Mouse (Mus musculus) limb, embryonic 14.5 days (tissue): ENCODE results near the gene Cep128. TPM values are rescaled to one million over a fixed set of nuclear protein-coding genes. Genes with fewer than 3 reads are reported as not detected.

Experiments
- ATAC-seq: fragments of 200-750 bp; cut with Nextera tagmentation; 2 replicates; pipeline ENCODE4 v1.8.0; 2017; ENCODE audit warnings: low read depth, moderate number of reproducible peaks, moderate TSS enrichment; ENCODE audit not compliant: low FRiP score
- DNase-seq: peaks from one replicate; pipeline ENCODE4 v3.0.0-alpha.2; 2015; ENCODE audit warnings: low spot score
- H3K27ac ChIP-seq: fragments of 300-500 bp; sonication (generic); replicated peaks from 2 replicates; pipeline ENCODE4 v1.5.1; 2014; ENCODE audit warnings: low read depth, mild to moderate bottlenecking, low read length, moderate library complexity, mixed read lengths
- H3K27me3 ChIP-seq: fragments of 300-500 bp; sonication (generic); 2 replicates; pipeline ENCODE4 v1.6.1; 2014; ENCODE audit warnings: low read length, mixed read lengths; ENCODE audit not compliant: control insufficient read depth, insufficient read depth
- H3K36me3 ChIP-seq: fragments of 300-500 bp; sonication (generic); 2 replicates; pipeline ENCODE4 v1.6.1; 2014; ENCODE audit warnings: mild to moderate bottlenecking, low read length, moderate library complexity, mixed read lengths; ENCODE audit not compliant: control insufficient read depth, insufficient read depth
- H3K4me1 ChIP-seq: fragments of 300-500 bp; sonication (generic); 2 replicates; pipeline ENCODE4 v1.6.1; 2014; ENCODE audit warnings: antibody characterized with exemption, low read length, mixed read lengths; ENCODE audit not compliant: control insufficient read depth, insufficient read depth
- H3K4me2 ChIP-seq: fragments of 300-500 bp; sonication (generic); replicated peaks from 2 replicates; pipeline ENCODE4 v1.6.1; 2014; ENCODE audit warnings: low read depth, mild to moderate bottlenecking, low read length, moderate library complexity; ENCODE audit not compliant: severe bottlenecking
- H3K4me3 ChIP-seq: fragments of 300-500 bp; sonication (generic); replicated peaks from 2 replicates; pipeline ENCODE4 v1.5.1; 2014; ENCODE audit warnings: low read length
- H3K9ac ChIP-seq: fragments of 300-500 bp; sonication (generic); 2 replicates; pipeline ENCODE4 v1.6.1; 2014; ENCODE audit warnings: mild to moderate bottlenecking, low read depth, low read length, moderate library complexity; ENCODE audit not compliant: severe bottlenecking
- H3K9me3 ChIP-seq: fragments of 300-500 bp; sonication (generic); 2 replicates; pipeline ENCODE4 v1.6.1; 2016; ENCODE audit warnings: low read length; ENCODE audit not compliant: control insufficient read depth
- POLR2A ChIP-seq: fragments of 200-500 bp; IDR thresholded peaks from 2 replicates; pipeline ENCODE4 v1.8.0; 2012; ENCODE audit warnings: inconsistent platforms, mild to moderate bottlenecking, moderate library complexity, borderline replicate concordance; ENCODE audit not compliant: insufficient read depth, insufficient read length; ENCODE audit errors: extremely low read depth
- WGBS: fragments of 180-500 bp; shearing (Covaris S2); extraction: QIAGEN DNeasy Blood & Tissue Kit; methylation state at CpG from one replicate; pipeline ENCODE4 v1.1.7; 2014; 5-methylcytosine and 5-hydroxymethylcytosine counted together
- polyA plus RNA-seq, 2 experiments: library from polyadenylated mRNA; depleted of rRNA in 1 of 2; stranded (reverse) in 1 of 2; unstranded in 1 of 2; fragments of >200 nt; fragmentation: Nextera tagmentation in 1 of 2; extraction: Ambion mirVana in 1 of 2; gene quantifications; 2 replicates each; pipeline versions ENCODE4 v1.2.1 to v1.2.3; 2012 to 2014

Cep128 gene
- polyA plus RNA-seq, 2 experiments: 6.7 to 7.4 TPM

- ATAC-seq: no peak
- H3K36me3 ChIP-seq: no peaks in the 10 kb centered on the region
- no peak for TF ChIP-seq POLR2A
- H3K4me1 ChIP-seq: no peaks in the 10 kb centered on the region
- H3K4me2 ChIP-seq: no peak overlapping the region
- H3K9ac ChIP-seq: no peak overlapping the region
- no peaks in the 10 kb centered on the region for H3K27me3 ChIP-seq
- no peak overlapping the region for H3K27ac ChIP-seq
- no peaks in the 10 kb centered on the region for H3K9me3 ChIP-seq
- no peak overlapping the region for H3K4me3 ChIP-seq
- 89% methylated on average over 3 of the region's 3 CpGs for WGBS
- no peak for DNase-seq
Observed at GRCm38 (mm10) chr12:91262801-91263200, 121.4 kb downstream of the Cep128 start.

DNA sequence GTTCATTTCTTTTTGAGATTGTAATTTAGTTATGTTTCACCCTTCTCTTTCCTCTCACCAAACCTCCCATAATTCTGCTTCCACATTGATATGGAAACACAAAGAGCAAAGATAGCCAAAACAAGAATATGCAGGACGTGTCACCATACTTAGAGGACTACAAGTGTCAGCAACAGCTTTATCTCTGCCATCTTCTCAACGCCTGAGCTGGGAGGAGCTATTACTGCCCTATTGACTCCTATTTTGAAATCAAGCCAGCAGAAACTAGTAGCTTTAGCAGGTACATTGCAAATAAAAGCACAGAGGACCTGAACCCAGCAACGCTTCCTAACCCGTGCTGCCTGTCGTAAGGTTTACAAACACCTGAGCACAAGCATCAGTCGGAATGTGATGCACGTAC lies 127.9 kb downstream of the Cep128 start:
- H3K4me3 ChIP-seq: no peak overlapping the region
- DNase-seq (no peak), ATAC-seq (no peak)
- H3K27ac ChIP-seq: no peak overlapping the region
- 88% methylated on average over 7 of the region's 7 CpGs for WGBS
- no peak overlapping the region for H3K4me2 ChIP-seq
- no peaks in the 10 kb centered on the region for H3K27me3 ChIP-seq
- no peak overlapping the region for H3K9ac ChIP-seq
- no peaks in the 10 kb centered on the region for H3K4me1 ChIP-seq
- no peak for TF ChIP-seq POLR2A
- no peaks in the 10 kb centered on the region for H3K9me3 ChIP-seq
- no peaks in the 10 kb centered on the region for H3K36me3 ChIP-seq

DNA sequence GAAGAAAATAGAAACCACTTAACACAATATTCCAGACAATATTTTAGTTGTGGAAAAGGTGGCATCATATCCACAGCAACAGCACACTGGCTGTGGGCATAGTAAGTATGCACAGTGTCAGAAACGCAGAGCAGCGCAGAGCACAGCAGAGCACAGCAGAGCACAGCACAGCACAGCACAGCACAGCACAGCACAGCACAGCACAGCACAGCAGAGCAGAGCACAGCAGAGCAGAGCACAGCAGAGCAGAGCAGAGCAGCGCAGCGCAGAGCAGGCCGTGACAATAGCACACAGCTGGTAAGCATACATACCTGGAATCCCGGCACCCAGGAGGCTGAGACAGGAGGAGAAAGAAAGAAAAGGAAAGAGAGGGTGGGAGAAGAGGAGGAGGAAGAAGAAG lies 129.4 kb downstream of the Cep128 start:
- WGBS: 96% methylated on average over 6 of the region's 6 CpGs
- H3K9ac ChIP-seq: no peak overlapping the region
- DNase-seq: no peak

GRCm38 (mm10) chr12:91220609-91221008 lies 163.6 kb downstream of the Cep128 start:
- Histone ChIP-seq H3K36me3 (no peaks in the 10 kb centered on the region), H3K27ac (no peak overlapping the region), H3K9me3 (no peaks in the 10 kb centered on the region), H3K4me3 (no peak overlapping the region), H3K9ac (no peak overlapping the region), H3K27me3 (no peaks in the 10 kb centered on the region), H3K4me1 (no peaks in the 10 kb centered on the region), H3K4me2 (no peak overlapping the region)
- DNase-seq: no peak
- no peak for ATAC-seq
- no peak for TF ChIP-seq POLR2A
- WGBS: 78% methylated on average over 7 of the region's 7 CpGs

More for the DNA sequence above, 129.4 kb downstream of the Cep128 start:
- no peaks in the 10 kb centered on the region for H3K4me1 ChIP-seq
- H3K4me3 ChIP-seq: no peak overlapping the region
- H3K36me3 ChIP-seq: no peaks in the 10 kb centered on the region
- no peak overlapping the region for H3K4me2 ChIP-seq
- no peak overlapping the region for H3K27ac ChIP-seq
- H3K9me3 ChIP-seq: no peaks in the 10 kb centered on the region
- H3K27me3 ChIP-seq: no peaks in the 10 kb centered on the region
- ATAC-seq: no peak
- TF ChIP-seq POLR2A: no peak

DNA sequence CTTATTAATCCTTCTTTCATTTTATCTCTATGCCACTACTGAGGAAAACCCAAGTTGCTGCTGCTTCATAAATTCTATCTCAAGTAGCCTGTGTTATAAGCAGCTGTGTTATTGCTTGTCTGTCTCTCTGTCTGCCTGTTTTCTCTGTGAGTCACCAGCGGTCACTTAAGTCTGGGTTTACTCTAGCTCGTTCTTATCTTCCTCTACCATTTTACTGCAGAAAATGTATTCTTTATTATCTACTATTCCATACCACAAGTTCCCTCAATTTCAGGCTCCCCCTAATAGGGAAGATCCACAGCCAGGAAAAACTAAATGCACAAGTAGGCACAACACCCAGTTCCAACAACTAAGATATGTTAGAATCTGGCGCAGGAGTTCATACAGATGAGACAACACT lies 178.7 kb downstream of the Cep128 start:
- WGBS: 87% methylated on average over 3 of the region's 3 CpGs
- Histone ChIP-seq H3K9me3 (no peaks in the 10 kb centered on the region), H3K27ac (no peak overlapping the region), H3K9ac (no peak overlapping the region), H3K4me3 (no peak overlapping the region), H3K27me3 (no peaks in the 10 kb centered on the region), H3K4me1 (no peaks in the 10 kb centered on the region), H3K4me2 (no peak overlapping the region), H3K36me3 (no peaks in the 10 kb centered on the region)
- DNase-seq: no peak
- TF ChIP-seq POLR2A: no peak
- no peak for ATAC-seq

GRCm38 (mm10) chr12:91204330-91204729 lies 179.9 kb downstream of the Cep128 start:
- no peak for ATAC-seq
- H3K27ac ChIP-seq: no peak overlapping the region
- no peaks in the 10 kb centered on the region for H3K27me3 ChIP-seq
- no peak overlapping the region for H3K9ac ChIP-seq
- no peaks in the 10 kb centered on the region for H3K9me3 ChIP-seq
- H3K4me2 ChIP-seq: no peak overlapping the region
- DNase-seq: no peak
- no peaks in the 10 kb centered on the region for H3K4me1 ChIP-seq
- no peak overlapping the region for H3K4me3 ChIP-seq
- WGBS: 89% methylated on average over 3 of the region's 3 CpGs
- no peaks in the 10 kb centered on the region for H3K36me3 ChIP-seq
- no peak for TF ChIP-seq POLR2A
